Mouse (Mus musculus): ENCODE measurements around the gene Rbfox3.
"Not testable (repeated sequence)": the region's sequence is repeated elsewhere in the genome, so short reads cannot be mapped to it uniquely, and the experiment has no call there.

Gene Rbfox3

DNA sequence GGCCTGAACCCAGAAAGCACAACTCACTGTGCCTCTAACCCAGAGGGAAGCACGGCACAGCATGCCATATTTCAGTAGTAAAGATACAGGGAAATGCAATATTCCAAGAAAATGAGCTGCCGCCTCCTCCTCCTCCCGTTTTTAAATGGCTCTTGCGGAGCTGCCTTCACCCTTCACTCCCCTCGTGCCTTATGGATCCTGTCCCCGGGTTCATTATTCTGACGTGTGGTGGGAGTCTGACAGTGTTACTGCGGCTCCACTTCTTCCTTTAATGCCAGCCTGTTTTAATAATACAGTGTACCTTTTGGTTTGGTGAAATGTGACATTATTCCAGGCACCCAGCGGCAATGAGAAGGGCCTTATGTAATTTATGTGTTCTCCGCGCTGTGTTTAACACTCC, 97.5 kb downstream of the Rbfox3 start:
- no peak for DNase-seq

DNA sequence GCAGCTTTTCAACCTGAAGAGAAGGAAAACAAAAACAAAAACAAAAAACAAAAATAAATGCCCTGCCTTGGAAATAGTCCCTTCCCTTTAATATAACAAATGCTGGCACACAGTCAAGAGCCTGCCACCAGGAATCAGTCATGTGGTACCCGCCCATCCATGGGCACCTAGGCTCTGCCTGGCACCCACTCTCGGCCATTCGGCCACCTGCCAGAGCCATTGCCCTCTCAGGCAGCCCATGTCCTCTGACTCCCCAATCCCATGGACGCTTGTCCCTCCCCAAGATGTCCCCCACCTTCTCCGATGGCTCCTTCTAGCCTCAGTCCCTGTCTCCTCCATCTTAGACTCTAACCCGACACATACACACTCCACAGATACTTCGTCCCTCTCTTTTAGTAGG, 100.0 kb downstream of the Rbfox3 start:
- DNase-seq: no peak

DNA sequence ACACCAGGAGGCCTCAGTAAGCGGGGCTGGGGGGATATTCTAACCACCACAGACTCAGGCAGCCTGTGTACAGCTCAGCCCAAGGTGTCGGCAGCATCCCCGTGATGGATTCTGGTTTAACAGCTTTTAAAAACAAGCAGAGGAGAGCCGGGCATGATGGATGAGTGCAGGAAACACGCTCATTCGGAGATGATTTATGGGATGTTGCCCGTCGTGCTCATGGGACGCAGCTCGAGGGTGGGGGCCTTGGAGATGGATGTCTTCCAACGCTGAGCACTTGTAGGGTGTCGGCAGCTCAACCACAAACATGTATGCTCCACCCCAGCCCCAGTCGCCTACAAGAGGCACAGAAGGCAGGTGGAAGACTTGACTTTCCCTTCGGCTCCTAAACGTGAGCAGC, 103.9 kb downstream of the Rbfox3 start:
- DNase-seq: no peak

DNA sequence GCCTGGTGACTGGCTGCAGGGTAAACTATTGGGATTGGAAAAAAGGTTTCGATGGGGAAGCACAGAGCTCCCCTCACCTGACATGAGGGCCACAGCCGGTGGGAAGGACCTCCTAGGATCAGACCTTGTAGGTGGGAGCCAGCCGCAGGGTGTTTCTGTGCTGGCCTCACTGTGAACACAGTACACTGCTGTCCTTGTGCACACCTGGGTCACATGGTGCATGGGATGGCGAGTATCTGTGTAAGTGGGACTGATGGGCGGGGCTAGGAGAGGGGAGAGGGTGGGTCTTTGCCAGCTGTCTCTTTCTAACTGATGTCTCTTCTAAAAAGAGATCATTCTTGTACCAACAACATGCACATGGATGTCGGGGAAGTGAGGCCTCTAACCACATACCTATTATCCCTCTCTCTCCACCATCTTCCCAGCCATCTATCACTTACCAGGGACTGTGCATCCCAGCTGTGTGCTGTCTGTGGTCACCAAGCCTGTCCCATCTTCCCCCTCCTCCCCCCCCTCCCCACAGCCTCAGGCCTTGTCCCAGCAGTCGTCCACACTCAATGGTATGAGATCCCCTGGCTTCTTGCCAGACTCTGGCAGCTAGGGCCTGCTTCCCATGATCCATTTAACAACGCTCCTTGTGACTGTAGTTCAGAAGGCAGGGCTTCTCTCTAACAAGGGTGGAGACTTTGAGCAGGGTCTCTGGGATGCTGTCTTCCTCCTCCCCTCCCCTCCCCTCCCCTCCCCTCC, 116.4 kb downstream of the Rbfox3 start:
- DNase-seq: no peak

DNA sequence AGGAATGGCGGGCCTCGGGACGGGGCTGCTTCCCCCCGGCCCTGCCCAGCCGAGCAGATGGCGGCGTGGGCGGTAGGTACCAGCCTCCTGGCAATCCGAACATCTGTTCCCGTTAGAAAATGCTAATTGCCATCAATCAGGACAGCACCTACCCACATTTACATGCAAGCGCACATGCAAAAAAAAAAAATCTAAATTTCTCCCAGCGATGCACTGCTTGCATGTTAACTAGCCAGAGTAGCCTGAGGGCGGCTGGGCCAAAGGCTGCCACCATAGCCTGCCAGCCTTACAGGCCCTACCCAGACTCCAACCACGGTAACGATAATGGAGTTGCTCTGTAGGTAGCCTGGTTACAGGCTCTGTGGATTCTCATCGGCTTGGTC, 117.8 kb downstream of the Rbfox3 start:
- DNase-seq: no peak

DNA sequence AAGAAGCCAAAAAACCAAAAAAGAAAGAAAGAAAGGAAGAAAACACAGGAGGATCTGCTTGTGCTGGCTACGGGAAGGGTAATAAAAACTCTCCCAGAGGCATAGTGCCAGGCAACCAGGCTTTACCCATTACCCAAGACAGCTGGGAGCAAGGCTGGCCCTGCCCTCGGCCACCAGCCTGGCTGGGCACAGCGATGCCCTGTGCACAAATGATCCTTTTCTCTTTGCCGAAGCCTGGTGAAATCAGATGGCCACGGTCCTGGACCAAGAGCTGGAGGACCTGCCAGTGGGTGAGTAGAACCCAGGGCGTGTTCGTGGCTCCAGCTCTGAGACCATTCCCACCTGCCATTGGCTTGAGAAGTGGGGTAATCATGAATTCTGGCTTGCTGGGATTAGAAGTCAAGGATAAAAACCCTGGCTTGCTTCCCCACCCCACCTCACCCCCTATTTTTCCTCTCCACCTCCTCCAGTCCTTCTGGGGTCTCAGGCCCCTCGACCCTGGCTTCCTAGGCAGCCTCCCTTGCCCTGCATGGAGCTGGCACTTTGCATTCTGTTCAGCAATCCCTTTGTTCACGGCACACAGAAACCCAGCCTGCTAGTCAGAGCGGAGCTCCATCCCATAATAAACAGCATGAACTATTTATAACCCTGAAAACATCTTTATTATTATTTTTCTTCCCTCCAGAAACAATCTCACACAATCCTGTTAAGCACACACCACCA, 118.3 kb downstream of the Rbfox3 start:
- no peak for DNase-seq

DNA sequence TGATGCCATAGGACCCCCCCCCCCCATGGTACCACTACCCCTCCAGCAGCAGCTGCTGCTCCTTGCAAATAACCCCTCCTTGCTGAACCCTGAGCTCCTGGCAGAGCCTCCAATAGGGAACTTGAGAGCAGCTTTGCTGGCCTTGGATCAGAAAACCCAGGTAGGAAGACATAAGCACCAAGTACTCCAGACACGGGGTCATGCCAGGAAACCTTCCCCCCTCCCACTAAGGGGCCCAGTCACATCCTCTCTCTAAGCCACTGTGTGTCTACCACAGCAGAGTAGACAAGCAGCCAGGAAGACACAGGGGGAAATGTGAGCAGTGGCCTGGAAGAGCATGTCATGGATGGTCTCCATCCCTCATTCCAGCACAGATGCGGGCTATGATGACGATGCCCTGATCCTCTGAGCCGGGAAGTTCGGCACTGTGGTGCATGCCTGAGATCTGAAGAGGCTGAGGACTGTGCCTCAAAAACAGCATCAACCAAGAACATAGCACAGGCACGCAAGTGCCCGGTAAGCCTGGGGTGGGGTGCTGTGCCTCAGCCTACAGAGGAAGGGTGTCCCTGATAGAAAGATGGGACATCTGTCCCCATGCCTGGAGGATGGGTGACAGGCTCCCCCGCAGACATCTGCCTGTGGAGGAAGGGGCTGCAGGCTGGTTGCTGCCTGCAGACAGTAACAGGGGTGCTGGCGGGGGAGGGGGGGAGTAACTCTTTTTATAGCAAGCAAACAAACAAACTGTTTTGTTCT, 119.1 kb downstream of the Rbfox3 start:
- no peak for DNase-seq

DNA sequence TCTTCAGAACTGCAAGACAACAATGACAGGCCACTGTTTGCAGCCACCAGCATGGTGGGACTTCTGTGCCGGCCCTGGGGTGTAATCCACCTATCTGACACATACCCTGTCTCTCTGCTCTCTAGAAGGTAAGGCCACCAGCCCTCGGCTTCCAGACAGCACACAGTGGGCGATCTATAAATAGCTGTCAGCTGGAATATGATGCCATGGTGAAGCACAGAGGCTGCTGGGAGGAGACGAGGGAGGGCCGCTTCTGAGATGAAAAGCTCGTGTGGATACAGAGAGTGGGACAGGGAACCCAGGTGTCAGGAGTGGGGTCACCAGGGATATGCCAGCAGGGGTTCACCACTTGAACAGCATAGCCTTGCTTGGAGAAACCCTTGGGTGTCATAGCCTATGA, 120.0 kb downstream of the Rbfox3 start:
- DNase-seq: no peak

DNA sequence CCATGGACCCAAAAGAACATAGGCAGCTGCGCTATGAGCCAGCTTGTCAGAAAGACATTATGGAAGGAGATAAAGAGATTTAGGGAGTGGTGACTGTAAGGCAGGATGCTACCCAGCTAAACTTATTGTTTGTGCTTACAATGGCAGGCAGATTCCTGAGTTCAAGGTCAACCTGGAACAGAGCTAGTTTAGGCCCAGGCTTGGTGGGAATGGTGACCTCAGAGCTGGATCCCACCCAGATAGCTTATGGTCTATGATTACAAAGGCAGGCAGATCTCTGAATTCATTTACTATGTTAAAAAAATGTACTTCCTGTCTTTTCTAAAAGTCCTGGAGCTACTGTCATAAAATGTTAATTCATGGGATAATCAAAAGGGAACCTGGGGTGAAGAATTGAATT, 123.3 kb downstream of the Rbfox3 start:
- DNase-seq: no peak

DNA sequence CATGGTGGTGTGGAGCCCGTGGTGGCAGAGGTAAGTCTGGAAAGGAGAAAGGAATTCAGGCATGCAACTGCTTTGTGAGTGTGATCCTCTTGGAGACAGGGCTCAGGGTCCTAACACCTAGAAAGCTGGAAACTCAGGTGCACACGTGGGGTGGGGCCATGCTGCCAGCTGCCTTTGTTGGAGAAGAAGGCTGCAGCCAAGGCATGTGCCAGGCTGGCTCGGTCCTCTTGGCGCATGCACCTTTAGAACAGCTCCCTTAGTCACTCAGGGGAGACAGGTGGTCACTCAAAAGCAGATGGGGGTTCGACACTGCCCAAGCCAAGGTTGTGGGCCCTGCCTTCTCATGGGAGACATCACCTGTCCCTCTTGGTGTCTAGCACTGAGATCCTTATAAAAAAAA, 128.7 kb downstream of the Rbfox3 start:
- DNase-seq: no peak

DNA sequence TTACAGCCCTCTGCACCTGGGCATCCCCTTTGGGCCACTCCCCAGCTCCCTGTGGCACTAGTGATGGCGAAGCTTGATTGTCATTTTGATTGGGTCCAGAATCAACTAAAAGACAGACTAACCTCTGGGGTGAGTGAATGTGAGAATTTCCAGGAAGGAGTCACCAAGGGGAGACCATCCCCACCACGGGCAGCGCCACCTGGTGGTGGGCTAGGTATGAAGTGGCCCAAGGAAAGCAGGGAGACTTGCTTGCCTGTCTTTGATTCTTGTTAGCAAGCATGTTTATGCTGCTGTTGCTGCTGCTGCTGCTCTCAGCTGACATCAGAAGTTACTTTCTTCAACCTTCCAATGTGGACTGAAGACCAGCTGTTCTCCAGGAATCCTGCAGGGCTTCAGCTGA, 135.6 kb downstream of the Rbfox3 start:
- DNase-seq: peak; percentile 38

DNA sequence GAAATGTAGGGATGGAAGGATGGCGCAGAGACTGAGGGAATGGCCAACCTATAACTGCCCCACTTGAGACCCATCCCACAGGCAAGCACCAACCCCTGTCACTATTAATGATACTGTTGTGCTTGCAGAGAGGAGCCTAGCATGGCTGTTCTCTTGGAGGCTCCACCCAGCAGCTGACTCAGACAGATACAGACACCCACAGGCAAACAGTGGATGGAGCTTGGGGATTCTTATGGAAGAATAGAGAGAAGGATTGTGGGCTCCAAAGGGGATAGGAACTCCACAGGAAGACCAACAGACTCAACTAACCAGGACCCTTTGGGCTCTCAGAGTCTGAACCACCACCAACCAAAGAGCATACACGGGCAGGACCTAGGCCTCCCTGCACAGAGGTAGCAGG, 136.6 kb downstream of the Rbfox3 start:
- not testable (repeated sequence) for DNase-seq

DNA sequence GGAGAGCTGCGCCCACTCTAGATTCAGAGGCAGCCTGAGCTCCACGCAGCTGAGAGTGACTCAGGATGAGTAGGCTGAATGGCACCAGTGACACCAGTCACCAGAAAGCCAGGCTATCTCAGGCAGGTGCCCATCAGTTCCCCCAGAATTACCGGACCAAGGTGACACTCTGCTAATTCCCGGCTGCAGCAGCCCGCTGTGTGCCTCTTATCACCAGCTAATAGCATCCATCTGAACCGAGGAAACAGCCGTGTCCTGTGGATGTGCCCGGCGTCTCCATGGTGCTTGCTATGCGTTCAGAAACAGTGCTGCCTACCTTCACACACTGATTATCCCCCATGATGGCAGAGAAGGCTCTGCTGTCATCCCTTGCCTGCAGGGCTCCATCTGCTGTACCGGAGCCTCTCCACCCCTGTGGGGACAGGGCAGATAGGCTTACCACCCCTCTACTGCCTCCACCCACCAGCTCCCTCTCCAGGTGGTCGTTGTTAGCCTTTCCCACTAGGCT, 138.3 kb downstream of the Rbfox3 start:
- no peak for DNase-seq

DNA sequence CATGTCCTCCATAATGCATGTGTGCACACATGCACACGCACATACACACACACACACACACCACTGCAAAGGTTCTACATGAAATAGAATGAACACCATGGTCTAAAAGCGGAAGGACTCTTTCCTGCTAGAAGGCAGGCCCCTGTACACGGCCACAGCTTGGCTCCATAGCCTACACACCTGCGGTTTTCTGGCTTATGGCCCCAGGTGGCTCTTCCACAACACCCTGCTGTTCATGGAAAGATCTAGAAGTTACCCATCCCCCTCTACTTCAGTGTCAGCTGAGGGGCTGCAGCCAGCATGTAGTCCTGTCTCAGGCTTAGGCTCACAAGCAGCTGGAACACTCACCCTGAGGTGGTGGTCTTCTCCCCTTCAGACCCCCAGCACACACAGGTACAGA, 140.0 kb downstream of the Rbfox3 start:
- DNase-seq: no peak

DNA sequence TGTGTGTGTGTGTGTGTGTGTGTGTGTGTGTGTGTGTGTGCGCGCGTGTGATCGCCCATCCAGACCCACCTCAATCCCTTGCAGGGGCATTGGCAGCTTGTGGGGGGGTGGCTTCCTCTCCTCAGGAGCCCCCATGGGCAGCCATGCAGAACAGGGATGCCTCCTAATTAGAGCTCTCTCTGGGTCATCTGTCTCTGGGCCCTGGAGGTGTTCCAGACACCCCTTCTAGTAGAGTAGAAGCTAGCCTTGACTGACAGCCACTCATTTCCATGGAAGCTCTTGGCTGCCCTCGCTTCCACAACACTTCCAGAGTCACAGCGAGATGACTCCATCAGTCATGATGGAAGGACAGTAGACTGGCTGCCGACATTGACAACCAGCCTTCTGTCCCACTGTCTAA, 140.6 kb downstream of the Rbfox3 start:
- DNase-seq: no peak

DNA sequence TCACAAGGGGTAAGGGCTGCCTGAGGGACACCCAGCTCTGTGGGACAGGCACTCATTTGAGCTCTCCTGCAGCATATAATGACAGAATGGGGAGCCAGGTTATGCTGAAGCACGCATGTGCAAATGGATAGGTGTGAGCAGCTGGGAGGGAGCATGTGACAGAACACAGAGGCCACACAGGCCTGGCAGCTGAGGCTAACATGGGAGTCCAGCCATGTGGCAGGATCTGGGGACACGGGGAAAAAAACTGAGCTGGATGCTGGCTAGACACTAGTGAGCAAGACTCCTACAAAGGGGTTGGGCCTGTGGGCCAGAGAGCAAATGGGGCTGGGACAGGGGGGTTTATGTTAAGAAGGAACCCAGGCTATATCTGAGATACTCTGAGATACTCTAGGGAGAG, 141.9 kb downstream of the Rbfox3 start:
- DNase-seq: no peak

DNA sequence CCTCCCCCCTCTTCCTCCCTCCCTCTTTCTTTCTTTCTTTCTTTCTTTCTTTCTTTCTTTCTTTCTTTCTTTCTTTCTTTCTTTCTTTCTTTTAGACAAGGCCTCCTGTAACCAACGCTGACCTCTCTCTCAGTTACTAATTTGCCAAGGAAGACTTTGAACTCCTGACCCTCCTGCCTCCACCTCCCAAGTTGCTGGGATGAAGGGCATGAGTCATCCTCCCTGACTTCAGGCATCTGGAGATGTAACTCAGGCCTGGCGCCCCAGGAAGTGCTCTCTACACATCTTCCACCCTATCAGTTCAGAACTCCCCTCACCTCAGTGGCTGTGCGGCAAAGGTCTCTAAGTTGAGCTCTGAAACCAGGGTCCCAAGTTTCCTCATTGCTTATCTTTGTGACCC, 143.0 kb downstream of the Rbfox3 start:
- peak; percentile 61 for DNase-seq

DNA sequence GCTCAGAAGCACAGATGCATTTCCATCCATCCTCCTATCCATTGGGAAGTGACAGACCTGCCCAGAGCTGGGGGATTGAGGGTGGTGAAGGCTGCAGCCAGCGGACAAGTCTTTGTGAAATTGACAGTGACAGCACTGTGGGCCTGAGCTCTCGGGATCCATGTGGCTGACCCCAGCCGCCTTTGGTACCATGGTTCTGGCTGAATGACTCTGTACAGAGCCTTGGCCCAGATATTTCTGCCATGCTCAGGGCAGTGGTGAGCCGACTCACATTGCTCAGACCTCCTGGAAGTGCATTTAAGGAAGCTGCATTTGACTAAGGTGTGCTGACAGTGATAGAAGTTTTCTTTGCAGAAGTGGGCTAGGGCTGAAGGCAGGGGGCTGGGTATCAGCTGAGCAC, 144.0 kb downstream of the Rbfox3 start:
- peak; percentile 37 for DNase-seq

DNA sequence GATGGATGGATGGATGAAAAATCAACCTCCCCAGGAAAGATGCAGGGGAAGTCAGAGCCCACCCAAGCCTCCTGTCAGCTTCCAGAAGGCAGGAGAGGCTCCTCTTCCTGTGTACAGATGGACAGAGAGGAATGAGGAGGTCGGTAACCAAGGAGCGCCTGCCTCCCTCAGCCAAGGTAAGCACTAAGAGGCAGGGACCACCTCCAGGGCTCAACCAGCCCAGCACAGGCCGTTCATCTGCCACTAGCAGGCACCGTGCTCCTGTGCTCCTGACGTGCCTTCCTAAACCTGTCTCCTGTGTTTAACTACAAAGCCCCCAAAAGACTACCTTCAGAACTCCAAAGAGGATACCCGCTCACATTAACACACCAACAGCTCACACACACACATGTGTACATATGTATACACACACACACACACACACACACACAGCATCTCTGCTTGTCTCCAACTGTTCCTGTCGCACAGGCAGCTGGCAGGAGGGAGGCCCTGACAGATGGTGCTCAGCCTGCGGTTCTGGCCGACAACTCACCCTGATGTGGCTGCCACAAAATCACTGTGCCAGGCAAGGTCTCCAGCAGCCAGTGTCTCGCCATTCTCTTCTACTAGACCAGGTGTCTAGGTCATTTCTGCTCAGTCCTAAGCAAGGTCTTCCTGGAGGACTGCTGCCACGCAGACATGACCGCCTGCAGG, 151.0 kb downstream of the Rbfox3 start:
- no peak for DNase-seq

DNA sequence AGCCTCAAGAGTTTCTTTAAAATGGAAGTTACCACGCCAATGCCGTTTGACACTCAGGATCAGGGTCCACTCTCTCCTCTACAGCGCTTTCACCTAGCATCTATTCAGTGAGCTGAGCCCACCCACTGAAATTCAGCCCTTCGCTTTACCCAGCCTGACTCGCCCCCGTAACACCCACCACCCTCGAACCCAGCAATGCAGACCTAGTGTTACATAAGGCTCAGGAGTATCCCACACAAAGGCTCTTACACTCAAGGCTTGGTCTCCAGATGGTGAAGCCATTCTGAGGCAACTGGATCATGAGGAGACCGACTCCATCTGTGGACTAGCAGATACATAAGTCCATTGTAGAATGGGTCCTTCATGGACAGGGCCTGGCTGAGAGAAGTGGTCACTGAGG, 152.2 kb downstream of the Rbfox3 start:
- DNase-seq: no peak

DNA sequence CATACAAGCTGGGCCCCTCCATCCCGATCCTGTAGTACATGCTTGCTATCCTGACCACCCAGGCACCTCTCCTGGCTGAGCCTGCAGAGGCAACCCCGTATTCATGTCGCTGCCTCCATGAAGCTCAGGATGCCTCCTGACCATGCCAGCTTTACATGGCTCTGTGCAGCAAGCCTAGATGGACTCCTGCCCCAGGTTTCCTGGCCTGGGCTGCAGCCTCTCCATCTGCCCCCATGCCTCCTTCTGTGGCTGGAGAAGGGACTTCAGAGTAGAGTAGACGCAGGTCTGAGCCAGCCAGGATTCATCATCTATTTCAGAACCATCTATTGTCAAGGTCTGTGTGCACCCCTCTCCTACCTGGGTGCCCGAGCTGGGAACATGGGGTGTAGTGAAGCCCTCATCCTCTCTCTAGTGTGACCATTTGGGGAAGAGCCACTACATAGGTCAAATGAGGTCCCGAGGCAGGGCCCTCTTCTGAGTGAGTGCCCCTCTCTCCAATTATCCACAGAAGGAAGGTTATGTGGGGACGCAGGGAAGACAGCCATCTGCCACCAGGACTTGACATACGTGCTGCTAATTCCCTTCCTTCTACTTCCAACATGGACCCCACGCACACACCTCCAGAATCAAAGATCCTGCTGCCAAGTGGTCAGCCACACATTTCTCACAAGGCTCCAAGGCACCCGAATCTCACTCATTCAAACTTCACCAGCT, 153.0 kb downstream of the Rbfox3 start:
- DNase-seq: no peak

DNA sequence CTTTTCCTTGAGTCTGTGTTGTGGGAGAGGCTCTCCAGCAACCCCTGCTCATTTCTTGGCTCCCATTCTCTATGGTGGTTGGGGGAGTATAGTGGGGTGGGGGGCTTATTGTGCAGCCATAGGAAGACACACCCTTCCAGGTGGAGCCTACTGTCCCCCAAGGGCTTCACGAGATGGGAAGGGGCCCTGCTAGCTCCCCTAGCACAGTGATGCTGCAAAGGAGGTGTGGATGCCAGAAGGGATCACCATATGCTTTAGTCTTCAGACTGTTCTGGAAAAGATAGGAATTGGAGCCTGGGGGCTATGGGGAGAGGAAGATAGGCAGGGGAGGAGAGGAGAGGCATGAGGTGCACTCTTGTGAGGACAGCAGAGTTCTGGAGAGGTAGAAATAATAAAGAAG, 153.9 kb downstream of the Rbfox3 start:
- no peak for DNase-seq

DNA sequence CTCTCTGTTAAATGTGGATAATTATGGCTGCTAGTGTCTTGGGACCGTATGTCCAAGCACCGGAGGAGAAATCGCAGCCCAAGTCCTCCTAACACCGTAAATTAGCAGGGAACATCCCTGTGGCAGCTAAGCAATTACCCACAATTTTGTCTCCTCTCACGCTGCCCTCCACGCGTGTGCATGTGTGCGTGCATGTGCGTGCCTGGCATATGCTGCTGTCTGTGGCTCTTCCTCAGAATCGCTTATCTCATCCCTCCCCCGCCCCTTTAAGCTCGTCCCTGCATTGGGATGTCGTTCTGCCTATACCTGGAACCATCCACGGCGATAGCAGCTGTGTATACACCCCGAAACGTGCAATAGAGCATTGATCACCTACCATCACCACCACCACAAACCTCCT, 156.4 kb downstream of the Rbfox3 start:
- no peak for DNase-seq

All from kidney, adult 9 months (tissue).